Mouse (Mus musculus) MEL (cell line): ENCODE results near the gene Fdxr.

ENCODE experiments used
- CTCF ChIP-seq, 3 experiments: IDR thresholded peaks in 2 of 3; conservative IDR thresholded peaks in 1 of 3; 2 replicates each; pipeline ENCODE4 v1.5.1; 2011 to 2012; ENCODE audit warnings: low read length in 3 of 3, low read depth in 2 of 3, mild to moderate bottlenecking in 2 of 3, improper control_type of control experiment in 1 of 3, inconsistent platforms in 1 of 3, mixed read lengths in 1 of 3, moderate library complexity in 1 of 3; ENCODE audit not compliant: control insufficient read depth in 1 of 3, insufficient read depth in 1 of 3, poor library complexity in 1 of 3, severe bottlenecking in 1 of 3
- E2F4 ChIP-seq: IDR thresholded peaks from 2 replicates; pipeline ENCODE4 v1.6.1; 2011; ENCODE audit warnings: low read depth, low read length, improper control_type of control experiment, borderline replicate concordance
- EP300 ChIP-seq, 2 experiments: IDR thresholded peaks; 2 replicates each; pipeline ENCODE4 v1.6.1; 2011; ENCODE audit warnings: improper control_type of control experiment in 2 of 2, low read length in 2 of 2, low read depth in 1 of 2, mild to moderate bottlenecking in 1 of 2
- ETS1 ChIP-seq: IDR thresholded peaks from 2 replicates; pipeline ENCODE4 v1.6.1; 2012; ENCODE audit warnings: low read depth, mild to moderate bottlenecking, inconsistent platforms, low read length, improper control_type of control experiment, moderate library complexity
- MXI1 ChIP-seq: IDR thresholded peaks from 2 replicates; pipeline ENCODE4 v1.6.1; 2011; ENCODE audit warnings: mild to moderate bottlenecking, low read depth, low read length, improper control_type of control experiment
- NRF1 ChIP-seq: IDR thresholded peaks from 2 replicates; pipeline ENCODE4 v1.6.1; 2014; ENCODE audit warnings: low read depth, mild to moderate bottlenecking, inconsistent platforms, low read length, improper control_type of control experiment, moderate library complexity; ENCODE audit not compliant: poor library complexity, insufficient read depth, severe bottlenecking
- POLR2A ChIP-seq, 2 experiments: IDR thresholded peaks; 2 replicates each; pipeline ENCODE4 v1.6.1; 2011 to 2012; ENCODE audit warnings: low read length in 2 of 2, mild to moderate bottlenecking in 2 of 2, control low read depth in 1 of 2, improper control_type of control experiment in 1 of 2, low read depth in 1 of 2, moderate library complexity in 1 of 2; ENCODE audit not compliant: control insufficient read depth in 1 of 2, insufficient read depth in 1 of 2, poor library complexity in 1 of 2
- POLR2AphosphoS2 ChIP-seq: IDR thresholded peaks from 2 replicates; pipeline ENCODE4 v1.6.1; 2011; ENCODE audit warnings: low read length, improper control_type of control experiment
- POLR2AphosphoS5 ChIP-seq: IDR thresholded peaks from 2 replicates; pipeline ENCODE4 v1.6.1; 2012; ENCODE audit warnings: low read depth, borderline replicate concordance, mild to moderate bottlenecking, inconsistent platforms, low read length, moderate library complexity, mixed read lengths
- USF2 ChIP-seq, 2 experiments: IDR thresholded peaks; 2 replicates each; pipeline ENCODE4 v1.6.1; 2011 to 2012; ENCODE audit warnings: improper control_type of control experiment in 2 of 2, low read length in 2 of 2, borderline replicate concordance in 1 of 2, inconsistent platforms in 1 of 2, low read depth in 1 of 2, mild to moderate bottlenecking in 1 of 2; ENCODE audit not compliant: insufficient read depth in 1 of 2
- ZC3H11A ChIP-seq: IDR thresholded peaks from 2 replicates; pipeline ENCODE4 v1.6.1; 2012; ENCODE audit warnings: low read depth, mild to moderate bottlenecking, inconsistent platforms, low read length, improper control_type of control experiment
- ZNF384 ChIP-seq: IDR thresholded peaks from 2 replicates; pipeline ENCODE4 v1.6.1; 2012; ENCODE audit warnings: low read depth, mild to moderate bottlenecking, inconsistent platforms, low read length, improper control_type of control experiment

- TF ChIP-seq ZNF384 (no peak), EP300 (IDR thresholded peaks at IDR 0.05; ENCODE audit: low read depth in 1 of 2, low read length in 2 of 2) (no peak; a peak in 1 of 4 replicates), ETS1 (no peak), POLR2A (IDR thresholded peaks at IDR 0.05; ENCODE audit: control insufficient read depth in 1 of 2, insufficient read depth in 1 of 2, low read depth in 1 of 2, low read length in 2 of 2, poor library complexity in 1 of 2) (no peak), CTCF (IDR thresholded peaks at IDR 0.05 in 2 of 3, conservative IDR thresholded peaks at IDR 0.05 in 1 of 3; ENCODE audit: control insufficient read depth in 1 of 3, insufficient read depth in 1 of 3, low read depth in 2 of 3, low read length in 3 of 3, poor library complexity in 1 of 3, severe bottlenecking in 1 of 3) (no peak), ZC3H11A (no peak), MXI1 (no peak), USF2 (IDR thresholded peaks at IDR 0.05; ENCODE audit: borderline replicate concordance in 1 of 2, insufficient read depth in 1 of 2, low read depth in 1 of 2, low read length in 2 of 2) (no peak), POLR2AphosphoS2 (no peak), NRF1 (no peak), POLR2AphosphoS5 (no peak), E2F4 (no peak)
These were observed 896 bp downstream of the Fdxr start for GRCm38 (mm10) chr11:115275954-115276353.
